Mouse (Mus musculus): ENCODE data around the gene Ntn1.
A peak's percentile ranks its signal among the peaks of the same experiment; 100 is the strongest.

The Ntn1 gene

DNA sequence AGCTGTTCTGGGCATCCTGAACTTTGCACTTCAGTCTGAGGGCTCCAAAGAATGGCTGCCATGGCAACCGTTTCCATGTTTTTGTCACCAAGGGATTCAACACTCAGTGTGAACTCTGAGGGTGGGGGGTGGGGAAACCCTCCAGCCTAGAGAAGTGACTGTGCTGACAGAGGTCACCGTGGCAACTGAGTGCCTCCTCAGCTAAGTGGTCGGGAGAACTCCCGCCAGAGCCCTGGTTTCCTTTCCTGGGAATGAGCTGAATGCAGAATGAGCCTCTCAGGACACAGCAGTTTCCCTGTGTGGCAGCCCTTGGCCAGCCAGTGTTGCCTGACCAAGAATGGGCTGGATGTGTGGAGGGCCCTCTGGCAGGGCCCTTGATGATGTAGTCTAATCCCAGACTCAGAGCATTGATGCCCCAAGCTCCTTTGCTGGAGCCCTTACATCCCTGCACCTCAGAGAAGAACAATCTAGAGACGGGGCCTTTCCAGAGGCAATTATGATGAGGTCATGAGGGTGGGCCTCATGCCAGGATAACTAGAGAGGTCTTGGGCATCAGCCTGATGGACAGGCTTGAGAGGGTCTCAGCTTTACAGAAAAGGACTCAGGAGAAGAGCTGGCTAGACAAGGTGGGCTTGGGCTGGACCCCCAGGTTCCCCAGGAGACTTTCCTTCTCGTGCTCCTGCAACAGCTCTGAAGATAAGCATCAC lies 185.3 kb downstream of the Ntn1 start:
- peak; percentile 39 to 47 for DNase-seq (ENCODE audit: low spot score in 2 of 2)

DNA sequence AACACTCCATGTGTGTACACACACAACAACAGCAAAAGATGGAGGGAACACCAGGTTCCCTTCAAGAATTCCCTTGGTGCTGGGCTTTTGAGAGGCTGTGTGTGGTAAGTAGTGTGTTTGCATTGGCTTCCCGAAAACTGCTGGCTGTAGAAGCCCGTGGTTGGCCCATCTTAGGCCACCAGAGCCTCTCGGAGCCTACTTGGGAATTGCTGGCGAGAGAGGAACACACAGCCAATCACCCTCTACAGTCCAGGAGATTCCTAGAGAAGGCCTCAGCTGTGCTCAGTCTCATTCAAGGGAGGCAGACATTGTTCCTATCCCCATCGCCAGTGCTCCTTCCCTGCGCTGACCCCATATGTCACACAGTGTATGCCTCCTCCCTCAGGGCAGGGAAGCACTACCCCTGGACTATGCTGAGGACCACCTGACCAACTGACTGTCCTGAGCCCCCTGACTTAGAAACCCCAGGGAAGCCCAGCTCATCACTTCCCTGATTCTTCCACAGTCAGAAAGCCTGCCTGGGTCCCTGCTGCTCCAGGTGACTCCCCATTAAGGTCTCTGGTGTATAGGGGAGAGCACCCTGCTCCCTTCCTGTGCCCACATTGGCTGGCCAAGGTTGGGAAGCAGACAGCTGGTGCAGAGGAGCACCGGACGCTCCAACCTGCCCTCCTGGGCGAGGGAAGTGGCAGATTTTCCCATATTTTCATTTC lies 186.0 kb downstream of the Ntn1 start:
- DNase-seq (ENCODE audit: low spot score in 2 of 2), result no peak

DNA sequence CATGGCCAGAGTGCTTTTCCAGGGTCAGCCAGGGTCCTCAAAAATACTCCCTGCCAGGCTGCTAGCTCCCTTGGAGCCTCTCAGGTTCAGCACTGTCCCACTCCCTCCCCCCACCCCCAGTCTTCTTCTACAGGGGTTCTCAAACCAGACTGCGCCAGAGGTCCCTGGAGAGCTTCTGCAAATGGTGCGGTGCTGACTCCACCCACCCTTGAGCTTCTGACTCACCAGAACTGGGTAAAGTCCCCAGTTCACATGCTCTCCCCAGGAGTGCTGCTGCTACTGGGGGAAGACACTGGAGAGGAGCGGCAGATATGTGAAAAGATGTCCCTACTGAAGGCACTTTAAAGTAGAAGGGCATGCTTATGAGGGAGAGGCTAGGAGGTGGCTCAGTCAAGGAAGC lies 186.7 kb downstream of the Ntn1 start:
- DNase-seq (ENCODE audit: low spot score in 2 of 2), result no peak

DNA sequence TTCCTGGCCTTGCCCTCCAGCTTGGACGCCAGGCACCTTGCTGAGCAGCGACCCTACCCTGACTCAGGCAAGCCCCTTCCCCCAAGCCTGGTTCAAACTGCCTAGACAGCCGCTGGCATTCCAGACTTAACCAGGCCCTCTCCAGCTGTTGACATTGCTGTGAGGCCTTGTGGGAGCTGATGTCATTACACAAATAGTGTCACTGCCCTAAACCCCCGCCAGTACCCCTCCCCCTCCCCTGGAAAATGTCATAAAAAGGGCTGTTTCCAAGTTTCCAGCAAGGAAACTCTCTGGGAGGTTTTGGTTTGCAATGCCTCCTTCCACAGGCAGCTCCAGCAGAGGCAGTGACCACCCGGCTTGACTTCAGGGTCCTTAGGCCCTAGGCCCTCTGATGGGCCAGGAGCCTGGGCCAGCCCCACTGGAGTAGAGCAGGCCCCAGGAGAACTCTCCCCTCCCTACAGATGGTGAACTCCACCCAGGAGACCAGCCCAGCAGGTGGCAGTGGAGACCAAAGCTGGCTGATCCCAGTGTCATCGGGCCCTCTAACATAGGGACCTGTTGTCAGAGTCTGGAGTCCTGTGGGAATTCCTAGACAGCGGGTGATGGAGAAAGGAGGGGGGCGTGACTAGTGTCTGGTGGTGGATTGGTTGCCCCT lies 188.6 kb downstream of the Ntn1 start:
- DNase-seq (ENCODE audit: low spot score in 2 of 2), result peak in 1 of 2 experiments; percentile 43

DNA sequence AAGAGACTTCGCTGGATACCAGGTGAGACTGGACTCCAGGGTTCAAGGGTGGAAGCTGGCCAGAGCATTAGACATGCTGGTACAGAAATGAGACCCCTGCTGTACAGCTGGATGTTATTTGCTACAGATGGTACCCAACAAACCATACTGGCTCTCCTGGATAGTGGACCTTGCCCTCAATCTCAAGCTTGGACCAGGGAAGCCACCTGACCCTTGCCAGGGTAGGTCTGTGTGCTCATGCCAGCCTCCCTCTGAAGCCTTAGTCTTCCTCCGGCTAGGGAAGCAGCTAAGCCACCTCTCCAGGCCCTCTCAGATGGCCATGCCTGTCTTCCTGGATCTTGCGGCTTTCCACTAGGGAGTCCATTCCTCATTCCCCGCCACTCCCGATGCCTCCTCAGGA lies 189.9 kb downstream of the Ntn1 start:
- no peak for DNase-seq (ENCODE audit: low spot score in 2 of 2)

DNA sequence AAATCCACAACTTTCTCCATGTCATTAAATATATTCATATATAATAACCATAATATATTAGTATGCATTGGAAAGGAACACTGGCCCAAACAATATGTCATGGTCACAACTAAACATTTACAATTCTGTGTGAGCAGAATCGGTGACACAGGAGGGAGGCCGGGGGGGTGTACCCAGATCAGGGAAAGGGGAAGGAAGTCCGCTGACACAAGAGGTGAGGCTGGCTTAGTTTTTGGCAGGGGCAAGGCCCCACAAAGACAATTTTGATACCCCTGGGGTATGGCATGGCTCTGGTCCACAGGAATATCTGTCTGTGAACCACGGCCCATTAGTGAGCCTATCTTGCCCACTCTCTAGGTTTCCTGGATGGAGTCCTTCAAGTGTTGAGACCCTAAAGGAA lies 191.1 kb downstream of the Ntn1 start:
- no peak for DNase-seq (ENCODE audit: low spot score in 2 of 2)

DNA sequence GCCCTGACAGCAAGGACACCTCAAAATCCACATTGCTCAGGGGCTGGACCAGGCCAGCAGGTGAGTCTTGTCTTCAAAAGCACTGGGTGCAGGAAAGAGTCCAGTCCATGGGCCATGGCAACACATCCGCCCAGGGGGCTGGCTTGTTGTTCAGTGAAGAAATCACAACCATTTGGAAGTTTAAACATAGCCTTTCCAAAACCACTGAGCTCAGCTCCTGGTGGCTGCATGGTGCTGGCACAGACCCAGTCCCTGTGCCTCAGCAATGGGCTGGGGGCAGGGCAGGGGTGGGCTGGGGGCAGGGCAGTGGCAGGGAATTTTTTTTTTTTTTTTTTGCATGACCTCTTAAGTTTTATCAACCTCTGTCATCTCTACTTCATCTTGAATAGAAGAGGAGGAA lies 192.0 kb downstream of the Ntn1 start:
- DNase-seq (ENCODE audit: low spot score in 2 of 2), result no peak

DNA sequence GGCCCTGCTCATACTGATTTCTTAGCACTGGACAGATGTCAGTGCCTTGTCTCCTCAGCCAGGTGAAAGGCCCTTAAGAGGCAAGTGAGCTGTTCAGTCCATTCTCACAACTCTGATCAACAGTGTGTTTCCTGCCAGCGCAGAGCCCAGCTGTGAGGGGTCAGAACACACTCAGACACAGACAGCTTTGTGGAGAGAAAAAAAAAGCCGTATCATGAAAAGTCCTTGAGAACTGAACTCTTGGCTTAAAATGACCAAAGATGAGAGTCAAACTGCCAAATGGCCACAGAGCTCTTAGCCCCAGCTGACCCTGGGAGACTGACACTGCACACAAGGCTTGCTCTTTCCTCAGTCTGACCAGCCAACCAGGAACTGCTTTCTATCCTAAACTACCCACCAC lies 192.6 kb downstream of the Ntn1 start:
- DNase-seq (ENCODE audit: low spot score in 2 of 2), result no peak

DNA sequence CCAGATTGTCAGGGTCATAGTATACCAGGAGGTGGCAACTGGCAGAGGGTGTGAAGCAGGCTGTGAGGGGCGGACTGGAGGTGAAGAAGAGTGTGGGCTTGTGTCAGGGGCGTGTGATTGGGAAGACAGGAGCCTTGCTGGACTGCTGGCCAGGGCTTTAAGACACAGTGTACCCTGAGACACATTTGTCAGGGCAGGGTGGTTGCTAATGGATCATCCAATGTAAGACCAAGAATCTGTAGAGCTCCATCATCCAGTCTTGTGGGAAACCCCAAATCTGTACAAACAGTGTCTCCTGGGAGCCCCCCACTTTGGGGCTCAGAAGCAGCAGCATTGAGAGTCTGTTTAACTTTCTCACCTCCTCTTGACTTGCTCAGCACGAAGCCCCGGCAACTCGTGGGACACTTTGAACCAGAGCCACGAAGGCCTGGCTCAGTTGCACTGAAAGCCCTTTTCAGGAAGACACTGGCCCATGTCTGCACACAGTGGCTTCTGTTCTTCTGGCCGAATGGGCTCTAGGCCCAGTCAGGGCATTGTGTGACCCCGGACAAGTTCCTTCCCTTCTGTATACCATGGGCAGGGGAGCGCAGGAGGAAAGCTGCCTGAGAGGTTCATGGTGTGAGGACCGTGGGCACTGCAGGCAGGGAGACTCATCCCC lies 194.9 kb downstream of the Ntn1 start:
- peak in 1 of 2 experiments; percentile 36 for DNase-seq (ENCODE audit: low spot score in 2 of 2)

DNA sequence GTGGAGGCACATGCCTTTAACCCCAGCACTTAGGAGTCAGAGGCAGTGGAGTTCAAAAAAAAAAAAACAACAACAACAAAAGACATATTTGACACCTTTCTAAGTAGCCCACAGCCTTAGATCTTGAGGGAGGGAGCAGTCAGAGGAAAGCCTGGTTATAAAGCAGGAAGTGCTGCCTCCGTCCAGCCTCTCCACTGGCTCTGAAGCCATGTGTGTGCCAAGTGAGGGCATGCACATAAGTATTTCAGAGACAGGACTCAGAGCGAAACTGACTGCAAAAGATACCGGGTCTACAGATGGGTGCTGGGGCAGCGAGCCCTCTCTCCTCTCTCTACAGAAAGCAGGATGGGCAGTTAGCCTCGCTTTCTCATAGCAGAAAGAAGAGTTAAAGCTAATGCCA lies 196.2 kb downstream of the Ntn1 start:
- DNase-seq (ENCODE audit: low spot score in 2 of 2), result no peak

DNA sequence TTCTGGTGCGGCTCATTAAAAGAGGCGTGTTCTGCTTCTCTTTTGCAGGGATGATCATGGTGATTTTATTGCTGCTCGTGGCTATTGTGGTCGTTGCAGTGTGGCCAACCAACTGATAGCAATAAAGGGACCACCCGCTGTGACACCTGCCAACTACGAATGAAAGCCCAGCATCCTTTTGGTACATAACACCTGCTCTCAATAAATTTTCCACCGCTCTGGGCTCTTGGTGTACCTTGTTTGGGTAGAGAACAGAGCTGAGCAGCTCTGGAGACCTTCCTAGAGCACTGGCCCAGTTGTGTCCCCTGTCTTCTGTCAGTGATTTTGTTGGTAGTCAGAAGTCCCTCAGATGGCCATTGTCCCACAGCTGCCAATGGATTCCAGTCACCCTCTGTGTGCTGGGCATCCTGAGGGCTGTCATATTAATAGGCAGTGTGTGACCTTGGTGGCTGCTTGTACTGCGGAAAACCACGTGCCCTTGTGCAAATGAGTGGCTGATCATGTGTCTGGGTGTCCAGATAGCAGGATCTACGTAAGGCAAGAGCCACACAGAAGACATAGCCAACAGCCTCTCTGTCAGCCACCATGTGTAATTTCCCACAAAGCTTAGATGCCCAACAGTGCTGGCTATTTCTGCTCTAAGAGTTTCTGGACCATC lies 196.8 kb downstream of the Ntn1 start:
- DNase-seq (ENCODE audit: low spot score in 2 of 2), result no peak

DNA sequence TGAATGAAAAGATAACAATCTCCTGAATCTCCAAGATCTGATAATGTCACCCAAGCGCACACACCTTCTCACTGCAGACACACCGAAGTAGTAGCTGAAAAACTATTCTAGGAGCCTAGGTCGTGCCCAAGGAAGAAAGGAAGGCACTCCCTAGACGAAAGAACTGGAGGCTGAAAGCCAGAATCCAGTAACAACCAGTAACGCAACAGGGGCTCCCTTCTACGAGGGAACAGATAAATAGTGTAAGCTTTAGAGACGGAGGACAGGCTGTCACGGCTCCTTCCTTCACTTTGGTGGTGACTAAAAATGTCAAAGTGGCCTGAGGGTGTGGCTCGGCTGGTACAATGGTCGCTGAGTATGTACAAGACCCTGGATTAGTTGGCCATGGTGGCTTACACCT lies 198.1 kb downstream of the Ntn1 start:
- peak in 1 of 2 experiments; percentile 4 for DNase-seq (ENCODE audit: low spot score in 2 of 2)

DNA sequence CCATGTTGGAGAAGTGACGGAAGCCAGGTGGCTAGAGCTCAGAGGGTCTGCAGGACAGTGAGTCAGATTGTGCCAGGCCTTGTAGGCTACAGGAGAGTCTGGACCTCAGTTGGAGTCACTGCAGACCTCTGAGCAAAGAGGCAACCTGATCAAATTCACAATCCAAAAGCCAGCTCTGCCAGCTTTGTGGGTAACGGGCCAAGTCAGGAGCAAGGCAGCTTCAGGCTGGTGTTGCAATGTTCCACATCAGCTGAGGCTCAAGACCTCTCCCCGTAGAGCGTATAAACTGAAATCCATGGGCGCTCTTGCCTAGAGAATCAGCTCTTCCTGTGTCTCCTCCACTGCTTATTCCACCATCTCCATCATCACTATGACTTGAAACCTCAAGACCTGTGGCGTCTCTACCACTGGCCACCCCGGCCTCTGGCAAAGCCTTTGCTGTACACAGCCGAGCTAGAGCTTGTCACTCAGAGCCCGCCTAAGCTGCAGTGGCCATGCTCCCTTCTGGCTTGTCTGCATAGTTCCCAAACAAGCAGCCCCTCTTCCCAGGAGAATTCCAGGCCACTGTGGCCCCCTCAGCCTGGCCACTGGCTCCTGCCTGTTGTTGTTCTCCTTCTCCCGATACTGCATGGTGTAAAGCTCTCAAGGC lies 198.7 kb downstream of the Ntn1 start:
- peak in 1 of 2 experiments; percentile 5 for DNase-seq (ENCODE audit: low spot score in 2 of 2)

DNA sequence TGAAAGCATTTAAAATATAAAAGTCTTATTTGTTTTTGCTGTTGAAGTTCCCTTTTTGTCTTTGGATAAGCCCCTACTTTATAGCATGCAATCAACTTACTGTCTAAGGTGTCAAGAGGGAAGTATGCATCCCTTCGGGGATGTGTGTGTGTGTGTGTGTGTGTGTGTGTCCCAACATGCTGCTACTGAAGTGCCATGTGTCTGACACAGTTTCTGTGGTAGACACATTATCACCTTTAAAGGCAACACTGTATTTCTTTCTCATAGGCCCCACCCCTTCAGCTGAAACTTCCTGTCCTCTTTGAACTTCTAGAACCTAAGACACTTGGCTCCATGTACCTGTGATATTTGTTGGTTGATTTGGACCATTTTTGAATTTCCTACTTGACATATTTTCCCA lies 199.6 kb downstream of the Ntn1 start:
- no peak for DNase-seq (ENCODE audit: low spot score in 2 of 2)

DNA sequence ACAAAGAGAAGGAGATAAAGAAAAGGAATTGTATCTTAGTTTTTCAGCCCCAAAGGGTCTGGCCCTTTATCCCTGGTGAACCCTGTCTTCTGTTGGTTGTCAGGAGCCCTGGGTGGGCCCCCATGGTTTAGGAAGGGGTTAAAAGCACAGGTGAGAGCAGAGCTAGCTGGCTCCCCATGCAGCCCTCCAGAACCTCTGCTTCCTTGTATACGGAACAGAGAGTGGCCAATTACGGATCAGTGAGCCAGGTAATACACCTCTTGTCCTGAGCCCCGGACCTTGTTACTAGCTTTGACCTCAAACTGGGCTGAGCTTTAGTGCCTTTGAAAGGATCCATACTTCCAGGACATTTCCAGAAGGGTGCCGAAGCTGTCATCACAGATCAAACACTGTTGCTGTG lies 200.1 kb downstream of the Ntn1 start:
- no peak for DNase-seq (ENCODE audit: low spot score in 2 of 2)

DNA sequence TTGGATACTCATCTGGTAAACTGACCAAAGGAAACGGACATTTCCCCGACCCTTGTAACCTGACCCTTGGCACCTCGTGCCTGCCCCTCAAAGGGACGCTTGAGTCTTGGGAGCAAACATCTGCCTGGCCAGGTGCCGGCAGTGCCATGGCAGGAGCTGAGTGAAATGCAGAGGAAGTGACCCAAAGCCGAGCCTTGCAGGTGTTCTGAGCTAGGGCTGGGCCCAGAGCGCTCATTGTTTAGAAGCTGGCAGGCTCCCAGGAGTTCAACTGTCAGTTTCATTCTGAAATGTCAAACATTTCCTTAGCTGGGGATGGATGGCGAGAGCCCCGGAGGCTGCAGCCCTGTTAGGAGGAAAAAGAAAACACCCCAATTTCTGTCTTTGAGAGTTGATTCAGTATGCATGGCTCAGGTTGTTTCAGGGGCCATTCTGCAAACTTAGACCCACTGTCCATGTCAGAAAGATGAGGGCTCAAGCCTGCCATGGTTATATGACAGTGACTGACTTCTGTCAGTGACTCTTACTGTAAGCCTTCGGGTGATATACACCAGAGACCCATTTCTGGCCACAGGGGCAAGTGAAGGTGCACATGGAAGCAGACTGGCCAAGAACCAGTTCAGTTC lies 200.7 kb downstream of the Ntn1 start:
- DNase-seq (ENCODE audit: low spot score in 2 of 2), result no peak

DNA sequence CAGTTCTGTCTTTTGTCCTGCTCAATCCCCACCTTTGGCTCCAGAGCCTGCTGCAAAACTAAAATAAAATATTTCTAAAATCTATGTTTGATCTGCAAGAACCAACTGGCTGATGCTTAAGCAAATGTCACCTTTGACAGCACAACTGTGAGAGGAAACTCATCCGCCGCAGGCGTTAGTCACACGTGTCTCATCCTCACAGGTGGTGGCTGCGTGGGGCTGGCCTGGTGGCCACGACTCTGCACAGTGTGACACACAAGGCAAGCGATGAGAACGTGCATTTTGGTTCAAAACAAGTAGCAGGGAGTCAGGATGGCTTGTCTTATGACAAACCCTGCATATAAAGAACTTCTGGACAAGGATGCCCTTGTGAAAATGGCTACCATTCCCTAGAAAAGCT lies 201.5 kb downstream of the Ntn1 start:
- DNase-seq (ENCODE audit: low spot score in 2 of 2), result no peak

DNA sequence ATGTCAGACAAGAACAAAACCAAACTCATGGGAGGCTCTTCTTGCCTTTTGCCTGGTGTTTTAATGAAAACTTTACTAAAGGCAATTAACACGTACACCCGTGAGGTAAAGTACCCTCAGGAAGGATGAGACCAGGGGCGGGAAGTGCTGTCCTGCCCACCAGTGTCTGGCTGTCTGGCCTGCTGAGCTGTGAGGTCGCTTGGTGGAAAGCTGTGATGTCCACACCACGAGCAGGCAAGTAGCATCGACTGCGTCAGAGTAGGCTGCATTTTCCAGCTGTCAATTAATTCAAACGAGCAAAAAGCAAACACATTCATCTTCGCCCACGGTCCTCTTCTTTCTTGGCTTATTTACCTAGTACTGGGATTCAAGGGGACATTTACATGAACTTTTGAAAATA lies 201.9 kb downstream of the Ntn1 start:
- no peak for DNase-seq (ENCODE audit: low spot score in 2 of 2)

DNA sequence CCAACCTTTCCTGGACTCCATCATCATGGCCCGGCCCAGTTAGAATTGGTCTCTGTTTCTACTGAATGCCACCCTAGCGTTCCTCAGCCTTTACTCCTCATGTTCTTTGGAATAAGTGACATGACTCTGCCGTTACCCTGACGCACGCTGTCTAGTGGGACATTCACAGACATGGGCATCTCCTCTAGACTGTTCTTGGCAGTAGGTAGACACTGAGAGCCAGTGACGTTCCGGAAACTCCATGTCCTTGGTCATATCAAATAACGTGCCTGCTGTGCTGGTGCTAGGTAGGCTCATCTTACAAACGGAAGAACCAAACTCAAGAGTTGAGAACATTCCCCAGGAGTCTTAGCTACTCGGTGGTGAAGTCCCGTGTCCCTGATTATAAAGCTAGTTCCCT lies 203.2 kb downstream of the Ntn1 start:
- no peak for DNase-seq (ENCODE audit: low spot score in 2 of 2)

DNA sequence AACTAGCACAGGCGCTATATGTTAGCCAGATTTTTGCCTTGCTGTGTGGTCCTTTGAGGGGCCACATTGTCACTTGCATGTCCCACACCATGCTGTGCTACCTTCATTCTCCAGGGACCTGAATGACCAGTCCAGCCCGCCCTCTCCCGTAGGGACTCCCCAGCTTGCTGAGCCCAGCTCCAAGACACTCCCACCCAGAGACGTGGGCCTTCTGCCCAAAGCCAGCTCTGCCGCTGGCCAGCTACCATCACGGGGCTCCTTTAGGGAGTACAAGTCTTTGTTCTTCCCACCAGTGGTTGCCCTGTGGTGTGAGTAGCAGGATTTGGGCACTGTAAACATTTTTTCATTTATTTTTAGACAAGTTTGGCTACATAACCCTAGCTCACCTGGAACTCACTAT lies 204.1 kb downstream of the Ntn1 start:
- DNase-seq (ENCODE audit: low spot score in 2 of 2), result no peak

DNA sequence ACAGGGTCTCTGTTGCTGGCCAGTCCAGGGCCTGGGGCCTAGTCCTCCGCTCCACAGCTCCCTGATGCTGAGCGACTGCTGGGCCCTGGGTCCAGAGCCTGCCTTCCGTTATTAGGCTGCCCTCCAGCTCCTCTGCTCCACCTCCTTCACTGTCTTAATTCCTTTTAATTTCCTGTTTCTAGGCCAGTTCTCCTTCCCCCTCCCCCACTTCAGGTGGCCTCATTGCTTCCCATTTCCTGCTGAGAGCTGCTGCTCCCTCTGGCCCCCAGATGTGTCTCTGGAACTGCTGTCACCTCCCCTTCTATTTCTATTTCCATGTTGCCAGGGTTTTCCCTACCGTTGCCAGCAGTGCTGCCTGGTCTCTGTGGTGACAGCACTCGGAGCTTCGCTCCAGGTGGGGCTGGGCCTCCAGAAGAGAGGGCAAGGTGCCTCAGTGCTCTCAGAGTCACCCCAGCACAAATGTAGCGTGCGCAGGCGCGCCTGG lies 204.9 kb downstream of the Ntn1 start:
- DNase-seq (ENCODE audit: low spot score in 2 of 2), result no peak

Measured in frontal cortex, postnatal 10 days (tissue).